Mouse (Mus musculus): ENCODE measurements around the gene Gm11937.
"Not testable (repeated sequence)": the region's sequence is repeated elsewhere in the genome, so short reads cannot be mapped to it uniquely, and the experiment has no call there.

Gene Gm11937

GRCm38 (mm10) chr11:99610089-99610488, at the start of gene Gm11937:
Gm11937 (minus strand) TSS chr11:99610189.
- DNase-seq = not testable (repeated sequence)

- DNase-seq = no peak
Measured at GRCm38 (mm10) chr11:99659256-99659655, 49.3 kb upstream of the Gm11937 start.

GRCm38 (mm10) chr11:99658467-99659010, 48.5 kb upstream of the Gm11937 start, which contains the start of gene Gm11563:
Gm11563 (minus strand) TSS chr11:99658960.
- not testable (repeated sequence) for DNase-seq

GRCm38 (mm10) chr11:99657051-99657450, 47.1 kb upstream of the Gm11937 start:
- DNase-seq = no peak

- DNase-seq = no peak
Measured at GRCm38 (mm10) chr11:99650136-99650535, 40.1 kb upstream of the Gm11937 start, which contains the start of gene Gm11555. Gm11555 (minus strand) TSS chr11:99650236.

- no peak for DNase-seq
Measured at GRCm38 (mm10) chr11:99646444-99646843, 36.5 kb upstream of the Gm11937 start.

- no peak for DNase-seq
Measured at GRCm38 (mm10) chr11:99644351-99644750, 34.4 kb upstream of the Gm11937 start.

- DNase-seq = not testable (repeated sequence)
Measured at GRCm38 (mm10) chr11:99643635-99644139, 33.7 kb upstream of the Gm11937 start, which contains the start of gene Krtap4-7. Krtap4-7 (minus strand) TSS chr11:99644089.

GRCm38 (mm10) chr11:99640926-99641325, 30.9 kb upstream of the Gm11937 start:
- no peak for DNase-seq

- no peak for DNase-seq
Measured at GRCm38 (mm10) chr11:99637086-99637485, 27.1 kb upstream of the Gm11937 start.

- no peak for DNase-seq
Measured at GRCm38 (mm10) chr11:99634653-99635134, 24.7 kb upstream of the Gm11937 start, which contains the start of gene Krtap4-2. Krtap4-2 (minus strand) TSS chr11:99635084.

GRCm38 (mm10) chr11:99633293-99633692, 23.3 kb upstream of the Gm11937 start:
- DNase-seq = no peak

GRCm38 (mm10) chr11:99630890-99631289, 20.9 kb upstream of the Gm11937 start:
- no peak for DNase-seq

GRCm38 (mm10) chr11:99628138-99628537, 18.1 kb upstream of the Gm11937 start, which contains the start of gene Krtap4-1:
Krtap4-1 (minus strand) TSS chr11:99628238.
- DNase-seq = no peak

GRCm38 (mm10) chr11:99620335-99620734, 10.3 kb upstream of the Gm11937 start, which contains the start of gene Gm11562:
Gm11562 (minus strand) TSS chr11:99620435.
- no peak for DNase-seq

GRCm38 (mm10) chr11:99614796-99615363, 4.9 kb upstream of the Gm11937 start, which contains the start of gene Krtap2-4:
Krtap2-4 (minus strand) TSS chr11:99614846.
- no peak for DNase-seq

GRCm38 (mm10) chr11:99609126-99609525, 863 bp downstream of the Gm11937 start:
- DNase-seq = no peak

GRCm38 (mm10) chr11:99603208-99603607, 6.8 kb downstream of the Gm11937 start, which contains the start of gene Gm11938:
Gm11938 (minus strand) TSS chr11:99603308.
- not testable (repeated sequence) for DNase-seq

- DNase-seq = not testable (repeated sequence)
Measured at GRCm38 (mm10) chr11:99597742-99598141, 12.2 kb downstream of the Gm11937 start, which contains the start of gene Krtap9-3. Krtap9-3 (minus strand) TSS chr11:99598105.

GRCm38 (mm10) chr11:99590981-99591380, 19.0 kb downstream of the Gm11937 start, which contains the start of gene Krtap1-3:
Krtap1-3 (minus strand) TSS chr11:99591339.
- no peak for DNase-seq

- no peak for DNase-seq
Measured at GRCm38 (mm10) chr11:99585096-99585495, 24.9 kb downstream of the Gm11937 start.

- DNase-seq = no peak
Measured at GRCm38 (mm10) chr11:99583245-99583704, 26.7 kb downstream of the Gm11937 start, which contains the start of gene Krtap1-4. Krtap1-4 (minus strand) TSS chr11:99583654.

- DNase-seq = no peak
Measured at GRCm38 (mm10) chr11:99581564-99581963, 28.4 kb downstream of the Gm11937 start.

All from lung, postnatal 10 days (tissue).